Mouse (Mus musculus) CD8-positive naive resting alpha-beta T cell, adult 2 months (primary cell): ENCODE data around the gene Rcan2.
"Not testable (repeated sequence)": the region's sequence is repeated elsewhere in the genome, so short reads cannot be mapped to it uniquely, and the experiment has no call there.

Experiments used
- DNase-seq, 2 experiments: peaks; one replicate each; pipeline ENCODE4 v3.0.0; 2022; ENCODE audit warnings: low read depth in 2 of 2, low spot score in 2 of 2

Gene Rcan2

DNA sequence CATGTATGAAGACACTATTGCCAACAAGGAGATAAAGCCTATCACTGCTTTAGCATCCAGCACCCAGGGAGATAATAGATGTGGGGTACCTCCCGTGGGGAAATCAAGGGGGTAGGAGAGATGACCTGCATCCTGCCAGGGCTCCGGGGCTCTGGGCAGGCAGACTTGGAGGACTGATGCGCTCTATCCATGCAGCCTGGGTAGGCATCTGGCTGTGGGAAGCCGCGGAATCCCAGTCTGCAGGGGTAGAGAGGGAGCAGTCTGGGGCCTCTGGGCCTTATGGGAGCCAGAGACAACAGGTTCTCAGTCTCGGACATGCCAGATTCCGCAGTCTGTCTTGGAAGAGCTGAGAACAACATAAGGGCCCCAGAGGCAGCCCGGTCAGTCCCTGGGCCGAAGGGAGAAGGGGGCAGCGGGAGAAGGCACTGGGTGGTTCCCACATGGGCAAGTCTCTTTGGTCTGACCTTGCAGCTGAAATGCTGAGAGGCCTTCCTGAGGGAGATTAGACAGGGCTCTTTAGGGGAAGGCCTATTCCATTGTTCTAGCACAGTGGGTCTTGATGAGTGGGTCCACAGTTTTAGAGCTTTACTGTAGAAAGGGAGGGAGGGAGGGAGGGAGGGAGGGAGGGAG, 23.7 kb downstream of the Rcan2 start:
- DNase-seq, result no peak

DNA sequence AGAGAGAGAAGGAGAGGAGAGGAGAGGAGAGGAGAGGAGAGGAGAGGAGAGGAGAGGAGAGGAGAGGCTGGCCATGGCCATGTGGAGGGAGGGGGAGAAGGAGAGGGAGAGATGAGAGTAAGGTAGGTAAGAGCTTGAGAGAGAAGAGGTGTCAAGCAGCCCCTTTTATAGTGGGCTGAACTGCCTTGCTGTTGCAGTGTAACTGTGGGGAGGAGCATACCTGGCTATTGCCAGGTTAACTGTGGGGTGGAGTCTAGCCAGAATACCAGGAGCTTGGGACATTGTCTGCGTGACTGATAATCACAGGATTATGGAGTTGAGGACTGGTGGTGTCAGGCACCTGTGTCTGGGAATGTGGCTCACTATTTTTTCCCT, 24.2 kb downstream of the Rcan2 start:
- not testable (repeated sequence) for DNase-seq

DNA sequence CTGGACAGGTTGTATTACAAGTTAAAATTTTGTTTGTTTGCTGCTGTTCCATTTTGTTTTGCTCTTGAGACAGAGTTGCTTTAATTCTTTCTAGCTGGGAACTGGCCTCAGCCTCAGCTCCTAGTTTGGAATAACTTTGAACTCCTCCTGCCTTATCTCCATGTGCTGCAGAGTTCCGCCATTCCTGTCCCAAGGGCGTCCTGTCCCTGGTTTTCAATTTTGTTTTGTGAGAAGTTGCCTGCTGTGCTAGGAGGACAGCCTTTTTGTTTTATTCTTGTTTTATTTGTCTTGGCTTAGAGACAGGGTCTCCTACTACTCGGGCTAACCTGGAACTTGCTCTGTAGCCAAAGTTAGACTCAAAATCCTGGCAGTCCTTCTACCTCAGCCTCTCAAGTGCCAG, 26.1 kb downstream of the Rcan2 start:
- DNase-seq, result no peak

DNA sequence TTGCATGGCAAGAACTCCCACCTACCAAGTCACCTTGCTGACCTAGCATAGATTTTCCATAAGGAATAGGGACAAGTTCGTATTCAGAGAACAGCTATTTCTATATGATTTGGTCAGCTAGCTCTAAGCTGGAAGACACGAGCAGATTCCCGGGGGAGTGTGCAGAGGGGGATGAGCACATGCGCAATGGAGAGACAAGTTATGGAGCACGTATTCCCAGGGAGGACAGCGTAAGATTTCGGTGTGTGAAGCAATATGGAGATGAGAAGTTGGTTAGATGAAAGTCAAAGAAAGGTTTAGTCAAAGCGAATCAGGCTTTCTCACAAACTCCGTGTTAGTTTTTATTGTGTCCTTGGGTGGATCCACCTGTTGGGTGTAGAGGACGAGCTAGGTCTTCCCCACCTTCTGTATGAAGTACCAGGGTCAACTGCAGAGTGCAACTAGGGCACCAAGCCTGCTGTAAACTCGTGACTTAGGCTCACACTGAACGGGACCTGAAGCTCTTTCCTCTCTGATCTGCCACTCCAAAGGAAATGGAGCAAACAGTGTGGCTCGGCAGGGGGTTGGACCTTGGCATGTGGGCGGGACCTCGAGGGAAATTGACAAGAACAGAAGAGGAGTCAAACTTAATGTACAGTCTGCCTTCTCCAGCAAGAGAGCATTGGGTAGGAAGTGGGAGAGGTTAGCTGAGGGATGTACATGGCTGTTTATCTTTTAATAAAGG, 31.4 kb downstream of the Rcan2 start:
- no peak for DNase-seq

DNA sequence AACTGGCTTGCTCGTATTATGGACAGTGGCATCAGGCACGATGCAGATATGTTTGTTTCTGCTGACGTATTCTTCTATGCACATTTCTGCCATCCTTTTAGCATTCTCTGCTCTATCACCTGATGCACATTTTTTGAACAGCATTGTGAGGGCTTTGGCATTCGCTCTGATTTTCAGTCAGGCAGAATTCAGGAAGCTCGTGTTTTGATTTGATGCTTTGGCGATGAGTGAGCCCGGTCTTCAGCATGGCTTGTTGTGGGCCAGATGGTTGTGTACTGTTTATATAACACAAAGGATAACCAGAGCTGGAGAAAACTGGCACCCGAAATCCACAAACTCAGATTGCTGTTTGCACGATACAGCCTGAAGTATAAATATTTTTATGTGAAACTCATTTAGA, 39.1 kb downstream of the Rcan2 start:
- no peak for DNase-seq

DNA sequence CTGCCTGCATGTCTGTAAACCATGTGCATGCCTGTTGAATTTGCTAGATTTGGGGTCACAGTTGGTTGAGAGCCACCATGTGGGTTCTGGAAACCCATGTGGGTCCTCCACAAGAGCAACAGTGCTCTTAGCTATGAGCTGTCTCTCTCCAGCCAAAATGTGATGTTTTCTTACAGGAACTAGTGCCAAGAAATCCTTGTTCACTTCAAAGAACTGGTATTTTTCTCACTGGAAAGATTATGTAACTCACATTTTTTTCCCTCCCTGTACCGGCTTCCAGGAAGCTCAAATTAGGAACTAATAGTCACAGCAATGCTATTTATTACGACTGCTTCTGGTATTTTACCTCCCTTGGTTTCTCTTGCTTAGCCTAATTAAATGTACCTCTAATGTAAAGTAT, 45.6 kb downstream of the Rcan2 start:
- DNase-seq, result no peak

DNA sequence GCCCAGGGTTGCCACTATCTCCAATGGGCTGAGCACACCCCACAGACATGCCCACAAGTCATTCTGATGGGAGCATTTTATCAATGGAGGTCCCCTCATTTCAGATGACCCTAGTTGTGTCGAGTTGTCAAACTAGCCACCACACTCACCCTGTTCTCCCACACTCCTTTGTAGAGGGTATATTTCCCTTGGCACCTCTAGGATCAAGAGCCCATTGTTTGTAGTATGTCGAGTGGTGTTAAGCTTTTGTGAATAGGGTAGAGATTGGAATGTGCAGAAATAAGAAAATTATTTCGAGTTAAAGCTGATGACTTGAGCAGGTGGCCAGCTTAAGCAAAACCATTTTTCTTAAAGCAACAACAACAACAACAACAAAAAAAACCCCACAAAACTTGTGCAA, 47.8 kb downstream of the Rcan2 start:
- no peak for DNase-seq

DNA sequence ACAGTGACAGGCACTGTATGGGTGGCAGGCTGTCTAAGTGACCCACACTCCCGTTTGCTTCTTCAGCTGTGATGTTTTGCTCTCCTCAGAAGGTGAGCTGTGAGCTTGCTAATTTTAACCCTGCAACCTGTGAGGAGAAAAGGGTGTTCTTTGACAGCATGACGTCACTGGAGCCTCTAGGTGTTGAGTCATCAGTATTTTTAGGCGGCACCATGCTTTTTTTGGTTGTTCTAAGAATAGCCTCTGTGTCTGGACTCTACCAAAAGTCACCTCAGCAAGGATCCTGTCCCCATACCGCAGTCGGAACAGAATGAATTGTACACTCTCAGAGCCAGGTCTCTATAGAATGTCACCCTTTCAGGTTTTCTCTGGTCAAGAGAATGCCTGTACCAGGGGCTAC, 54.0 kb downstream of the Rcan2 start:
- no peak for DNase-seq

DNA sequence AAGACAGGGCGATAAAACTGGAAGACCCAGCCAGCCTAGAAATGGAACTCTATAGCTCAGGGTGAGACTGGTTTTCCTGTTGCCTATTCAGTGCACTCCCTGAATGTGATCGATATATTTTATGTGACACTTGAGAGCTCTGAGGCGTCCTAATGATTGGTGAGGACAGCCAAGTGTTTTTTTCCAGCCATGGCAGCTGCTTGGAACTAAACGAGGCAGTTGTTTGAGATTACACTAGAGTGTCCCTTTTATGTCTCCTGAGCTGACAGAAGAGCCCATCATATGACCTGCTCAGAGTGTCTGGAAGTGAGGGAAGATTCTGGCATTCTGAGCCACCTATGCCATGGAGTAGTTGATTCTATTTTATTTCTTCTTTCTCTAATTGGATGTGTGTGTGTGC, 54.9 kb downstream of the Rcan2 start:
- DNase-seq, result no peak

DNA sequence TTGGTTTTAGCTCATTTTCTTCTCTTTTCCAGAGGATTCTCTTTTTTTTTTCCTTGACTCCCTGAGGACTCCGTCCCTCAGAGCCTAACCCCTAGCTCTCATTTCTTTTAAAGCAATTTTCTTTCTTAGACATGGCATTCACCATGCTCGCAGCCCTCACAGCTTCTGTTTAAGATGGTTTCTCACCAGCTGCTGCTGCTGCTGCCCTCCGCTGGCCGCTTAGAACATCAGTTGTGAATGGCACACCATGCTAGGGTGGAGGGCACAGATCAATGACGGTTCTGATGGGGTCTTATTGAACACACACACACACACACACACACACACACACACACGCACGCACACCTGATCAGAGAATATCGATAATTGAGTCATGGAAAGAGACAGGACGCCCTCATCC, 67.7 kb downstream of the Rcan2 start:
- DNase-seq, result no peak

DNA sequence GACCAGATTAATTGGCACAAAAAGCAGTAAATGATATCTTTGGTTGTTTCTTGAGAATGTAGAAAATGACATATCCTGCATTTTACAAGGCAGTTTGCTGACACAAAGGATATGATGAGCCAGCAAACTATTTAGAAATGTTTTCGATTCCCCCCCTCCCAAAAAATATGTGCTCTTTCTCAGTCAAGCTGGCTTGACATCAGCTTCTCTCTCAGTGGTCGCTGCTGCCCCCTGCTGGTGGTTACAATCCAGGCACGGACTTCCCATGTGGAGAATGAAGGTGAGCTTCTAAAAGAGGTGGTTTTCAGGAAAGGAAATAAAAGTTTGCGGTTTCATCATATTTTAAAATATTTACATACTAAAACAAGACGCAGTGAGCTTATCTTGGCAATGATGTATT, 68.5 kb downstream of the Rcan2 start:
- DNase-seq, result no peak

DNA sequence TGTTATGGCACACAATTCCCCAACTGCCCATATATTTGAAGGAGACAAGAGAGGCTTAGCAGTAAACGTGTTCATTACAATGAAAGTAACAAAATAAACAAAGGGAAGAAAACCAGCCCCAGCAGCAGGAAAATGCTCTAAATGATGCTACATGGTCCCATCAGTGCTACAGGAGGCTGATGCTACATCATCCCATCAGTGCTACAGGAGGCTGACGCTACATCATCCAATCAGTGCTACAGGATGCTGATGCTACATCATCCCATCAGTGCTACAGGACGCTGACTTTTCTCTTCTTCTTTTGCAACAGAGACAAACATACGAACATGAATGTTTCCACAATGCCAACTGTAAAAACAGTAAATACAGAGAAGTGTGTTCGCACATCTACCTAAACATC, 73.3 kb downstream of the Rcan2 start:
- DNase-seq, result no peak

DNA sequence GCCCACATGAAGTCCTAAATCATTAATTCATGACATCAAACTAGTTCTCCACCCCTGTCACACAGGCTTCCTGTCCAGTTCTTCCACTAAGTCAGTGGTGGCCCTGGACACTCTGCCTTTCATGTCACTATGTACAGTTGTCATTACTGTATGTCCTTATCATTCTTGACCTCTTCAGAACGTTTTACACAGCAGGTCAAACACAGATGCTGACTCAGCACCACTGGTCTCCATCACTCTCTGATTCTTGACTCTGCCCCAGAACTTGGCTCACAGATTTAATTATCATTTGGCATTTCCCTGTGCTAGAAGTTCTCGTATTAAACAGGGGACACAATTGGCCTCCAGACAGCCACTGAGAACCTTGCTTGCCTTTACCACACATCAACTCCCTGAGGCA, 76.3 kb downstream of the Rcan2 start:
- DNase-seq, result no peak

DNA sequence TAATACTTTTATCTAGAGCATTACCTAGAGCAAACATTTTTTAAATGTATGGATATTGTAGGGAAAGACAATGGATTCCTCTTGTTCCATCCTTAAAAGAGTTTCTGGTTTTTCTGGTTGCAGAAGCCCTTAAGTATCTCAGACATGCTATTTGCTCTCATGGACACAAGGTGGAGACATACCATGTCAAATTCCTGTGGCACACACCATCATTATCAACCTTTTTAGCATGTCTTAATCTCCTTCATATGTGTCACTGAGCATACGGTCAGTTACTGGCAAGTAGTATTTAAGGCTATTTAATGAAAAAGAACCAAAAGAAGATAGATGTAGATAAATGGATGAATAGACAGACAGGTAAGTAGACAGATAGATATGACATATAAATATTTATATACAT, 81.9 kb downstream of the Rcan2 start:
- no peak for DNase-seq

DNA sequence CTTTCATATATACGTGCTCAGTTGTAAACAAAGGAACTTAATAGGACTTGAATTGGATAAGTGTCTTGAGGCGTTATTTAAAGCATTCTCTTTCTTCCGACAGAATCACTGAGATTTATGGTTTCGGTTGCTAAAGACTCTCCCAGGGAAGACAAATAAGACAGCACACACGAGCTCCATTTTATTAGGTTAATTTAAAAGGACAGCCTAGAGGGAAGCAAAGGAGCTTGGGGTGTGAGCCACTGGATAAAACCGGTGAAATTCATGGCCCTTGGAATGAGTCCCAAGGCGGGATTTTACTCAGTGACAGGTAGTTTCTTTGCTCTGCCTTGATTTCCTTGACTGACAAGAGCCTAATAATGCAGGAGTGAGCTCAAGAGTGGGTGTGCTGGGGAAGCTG, 85.1 kb downstream of the Rcan2 start:
- no peak for DNase-seq

DNA sequence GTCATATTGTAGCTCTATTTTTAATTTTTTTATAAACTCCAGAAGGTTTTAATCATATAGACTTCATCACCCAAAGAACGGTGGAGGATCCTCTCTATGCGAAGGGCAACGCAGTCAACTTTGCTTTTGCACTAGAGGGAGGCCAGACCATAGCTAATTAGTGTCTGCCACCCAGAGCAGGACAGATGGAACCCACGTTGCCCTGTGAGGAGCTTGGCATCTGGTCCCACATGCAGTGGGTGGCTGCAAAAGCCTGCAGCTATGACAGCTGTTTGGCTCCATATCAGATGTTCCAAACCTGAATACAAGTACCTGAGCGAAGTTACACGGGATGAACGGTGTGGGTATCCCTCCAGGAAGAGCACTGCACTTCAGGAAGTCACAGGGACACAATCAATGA, 86.8 kb downstream of the Rcan2 start:
- DNase-seq, result no peak

DNA sequence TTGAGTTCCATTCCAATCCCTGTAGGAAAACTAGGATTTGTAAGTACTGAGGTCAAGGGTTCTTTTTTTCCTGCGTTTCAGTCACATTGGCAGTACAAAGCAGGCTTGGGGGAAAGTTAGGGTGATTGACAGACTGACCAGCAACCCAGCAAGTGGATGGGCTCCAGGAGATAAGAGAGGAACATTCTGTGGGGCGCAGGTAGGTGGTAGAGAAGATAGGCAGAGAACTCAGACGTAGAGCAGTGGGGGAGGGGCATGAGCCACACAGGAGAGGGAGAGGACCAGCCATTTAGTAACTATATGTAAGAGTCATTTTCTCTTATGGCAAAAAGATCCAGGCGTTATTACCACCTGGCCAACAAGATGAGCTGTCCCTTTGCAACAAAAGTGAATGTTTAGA, 96.2 kb downstream of the Rcan2 start:
- DNase-seq, result no peak

DNA sequence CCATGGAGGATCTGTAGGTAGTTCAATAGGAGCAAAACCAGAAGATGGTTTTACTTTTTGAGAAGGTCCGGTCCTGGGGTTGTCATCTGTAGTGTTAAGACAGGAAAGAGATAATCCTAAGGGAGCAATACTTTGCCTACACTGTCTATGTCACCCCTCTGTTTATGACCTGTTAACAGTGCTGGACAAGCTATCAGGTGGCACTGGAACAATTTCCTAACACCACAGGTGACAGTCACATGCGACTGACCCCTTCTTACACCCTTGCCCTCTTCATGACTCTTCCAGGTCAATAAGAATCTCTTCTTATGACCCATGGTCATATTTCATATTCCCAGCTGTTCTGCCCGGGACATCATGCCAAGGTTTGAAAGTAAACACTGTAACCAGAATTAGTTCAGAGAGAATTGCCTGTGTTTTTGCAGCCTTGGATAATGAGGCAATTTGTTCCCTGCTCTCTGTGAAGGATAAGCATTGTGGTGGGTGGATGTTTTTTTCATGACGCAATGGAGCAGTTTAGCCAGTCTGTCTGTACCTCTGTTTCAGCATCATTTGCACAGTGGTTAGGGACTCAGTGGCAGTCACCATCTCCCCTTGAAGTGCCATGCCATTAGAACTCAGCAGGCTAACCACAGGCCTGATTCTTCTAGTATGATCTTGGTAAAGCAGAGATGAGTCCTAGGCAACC, 98.4 kb downstream of the Rcan2 start:
- no peak for DNase-seq

DNA sequence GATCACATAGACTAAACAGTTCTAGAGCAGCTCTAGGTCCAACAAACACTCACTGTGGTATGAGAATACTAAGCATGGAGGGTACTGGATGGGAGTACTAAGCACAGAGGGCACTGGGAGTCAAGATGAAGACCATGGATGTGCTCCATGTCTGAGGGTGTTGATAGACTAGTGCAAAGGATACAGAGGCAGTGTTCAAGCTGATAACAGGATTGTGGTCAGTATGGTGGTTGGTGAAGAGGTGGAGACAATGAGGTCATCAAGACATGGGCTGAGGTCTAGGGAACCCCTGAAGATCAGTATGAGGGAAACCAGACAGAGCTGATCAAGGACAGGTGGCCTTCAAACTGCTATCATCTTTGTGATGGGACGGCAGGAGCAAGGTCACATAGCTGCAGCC, 99.0 kb downstream of the Rcan2 start:
- DNase-seq, result no peak

DNA sequence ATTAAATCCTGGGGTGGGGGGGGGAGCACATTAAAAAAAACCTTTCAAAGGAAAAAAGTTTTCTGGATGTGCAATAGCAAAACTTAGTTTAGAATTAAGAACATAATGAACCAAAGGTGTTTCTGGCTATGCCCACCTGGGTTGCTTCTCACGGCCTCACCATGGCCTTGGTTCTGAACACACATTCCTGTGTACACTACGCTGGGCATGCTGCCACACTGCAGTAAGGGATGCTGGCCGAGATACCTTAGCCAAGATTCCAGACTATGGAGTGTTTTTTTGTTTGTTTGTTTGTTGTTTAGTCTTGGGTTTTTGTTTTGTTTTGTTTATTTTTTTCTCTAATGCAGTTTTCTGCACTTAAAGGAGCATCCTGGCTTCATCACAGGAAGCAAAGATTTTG, 100.3 kb downstream of the Rcan2 start:
- no peak for DNase-seq

DNA sequence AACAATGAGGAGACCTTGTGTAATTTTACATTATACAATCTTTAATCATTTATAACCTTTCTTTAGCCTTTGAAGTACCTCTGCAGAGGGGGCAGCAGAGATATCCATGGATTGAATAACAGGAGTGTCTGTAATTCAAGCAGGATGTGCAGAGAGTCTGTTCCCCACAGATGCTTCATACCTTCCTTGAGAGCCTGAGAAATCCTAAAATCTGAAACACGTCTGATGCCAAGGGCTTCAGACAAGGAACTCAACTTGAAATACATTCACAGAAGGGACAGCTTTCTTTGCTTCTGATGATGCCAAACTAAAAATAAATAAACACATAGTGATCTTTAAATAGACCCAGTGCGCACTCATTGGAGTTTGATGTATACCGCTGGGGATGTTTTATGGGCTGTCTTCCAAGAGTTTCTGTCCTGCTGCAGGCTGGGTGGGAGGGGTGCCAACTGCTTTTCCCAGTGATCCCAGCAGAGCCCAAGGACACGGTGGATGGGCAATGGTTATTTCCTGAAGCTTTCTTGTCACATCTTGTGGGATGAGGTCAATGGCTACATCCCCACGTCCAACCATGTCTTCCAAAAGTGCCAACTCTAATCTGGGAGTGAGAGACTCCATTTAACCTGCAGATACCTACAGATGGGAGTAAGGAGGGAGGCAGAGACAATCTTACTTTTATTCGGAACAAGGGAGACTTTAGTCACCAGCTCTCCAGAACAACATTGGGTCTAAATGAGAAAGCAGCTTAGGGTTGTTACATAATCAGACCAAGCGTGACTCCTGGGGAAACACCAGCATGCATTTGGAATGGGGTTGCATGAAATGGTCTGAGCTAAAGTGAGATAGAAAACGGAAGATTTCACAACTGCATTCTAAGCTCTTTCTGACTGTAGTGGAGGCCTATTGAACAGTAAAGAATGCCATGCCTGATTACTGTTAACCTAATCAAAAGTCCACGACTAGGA, 102.9 kb downstream of the Rcan2 start:
- DNase-seq, result no peak

DNA sequence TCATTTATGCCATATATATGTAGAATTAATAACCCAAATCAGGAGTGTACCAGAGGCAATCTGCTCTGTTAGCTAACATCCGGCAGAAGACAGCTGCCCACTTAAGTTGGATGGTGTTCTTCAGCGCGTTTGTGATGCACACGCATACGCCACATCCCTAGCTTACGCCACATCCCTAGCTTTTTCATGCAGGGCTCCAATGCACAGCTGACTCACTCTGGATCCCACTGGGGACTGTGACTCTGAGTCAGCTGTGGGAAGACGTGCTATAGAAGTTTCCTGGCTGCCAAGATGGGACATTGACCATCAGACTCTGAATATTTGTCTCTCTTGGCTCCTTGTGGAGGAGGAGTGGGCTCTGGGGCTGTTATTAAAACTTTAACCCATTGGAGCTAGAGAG, 103.7 kb downstream of the Rcan2 start:
- no peak for DNase-seq
